In genomic region chr7:13037901-13038555, GRCm38 (mm10) we compare ENCODE assay signal across 8 mouse cellular contexts. TPM values are rescaled to one million over a fixed set of nuclear protein-coding genes. Genes with fewer than 3 reads are reported as not detected.
DNase-seq lines count a peak whose midpoint lies in the region; ATAC-seq and TF ChIP-seq lines count a peak whose summit lies in the region.

Ube2m (minus strand) TSS chr7:13038275.

- intact Hi-C loops in gastrocnemius, adult 2 months (cut with DNase I), result loop anchor here (5.0 kb wide), 1 partner anchor 116 kb away; the partner anchor contains the start of gene Rps5
- intact Hi-C loops in left cerebral cortex, adult 2 months (cut with DNase I), result loop anchor here (1.0 to 5.0 kb wide), 2 partner anchors 14 to 116 kb away; partner anchors contain the start of gene Rps5

- peak; percentile 99 for DNase-seq in T-cell, adult 2 months (ENCODE audit: low spot score)
- peak; percentile 99 for DNase-seq in cerebellum, postnatal 4 days (ENCODE audit: low spot score in 2 of 2)
- DNase-seq in gastrocnemius, adult 2 months, result peak; percentile 99
- peak; percentile 100 for DNase-seq in hindbrain, postnatal 0 days (ENCODE audit: low spot score)
- peak; percentile 99 to 100 for DNase-seq in left cerebral cortex, adult 2 months (ENCODE audit: extremely low spot score in 1 of 2, low spot score in 2 of 2)
- peak; percentile 99 to 100 for DNase-seq in right cerebral cortex, adult 2 months (ENCODE audit: low spot score in 2 of 2)
- DNase-seq in urinary bladder, postnatal 14 days (ENCODE audit: low spot score), result peak; percentile 99

- peak within 1 kb of the TSS; percentile 62 for H3K4me2 ChIP-seq in hindbrain, postnatal 0 days (ENCODE audit: low read depth, low read length)

- under 1% methylated on average over 54 of the region's 65 CpGs for WGBS in hindbrain, postnatal 0 days

- peak; percentile 92 for ATAC-seq in hindbrain, postnatal 0 days
- peak; percentile 70 for ATAC-seq in megakaryocyte, adult 5-6 weeks (ENCODE audit: poor library complexity, severe bottlenecking)

- no peak for TF ChIP-seq CTCF in gastrocnemius, adult 2 months (IDR thresholded peaks at IDR 0.05)
- TF ChIP-seq CTCF in hindbrain, postnatal 0 days (IDR thresholded peaks at IDR 0.05; ENCODE audit: low read depth), result no peak
- no peak for TF ChIP-seq CTCF in left cerebral cortex, adult 2 months (IDR thresholded peaks at IDR 0.05)

- H3K27me3 ChIP-seq in hindbrain, postnatal 0 days (ENCODE audit: insufficient read depth, low read length), result 0 out of 2 replicates have a peak, but pooled peaks cover 3% of the 10 kb centered on the region

- H3K4me3 ChIP-seq in gastrocnemius, adult 2 months, result peak within 1 kb of the TSS; percentile 85
- H3K4me3 ChIP-seq in hindbrain, postnatal 0 days (ENCODE audit: low read length), result peak within 1 kb of the TSS; percentile 86
- H3K4me3 ChIP-seq in left cerebral cortex, adult 2 months, result peak within 1 kb of the TSS; percentile 91

- H3K9me3 ChIP-seq in hindbrain, postnatal 0 days (ENCODE audit: low read length), result no peaks in the 10 kb centered on the region

- H3K36me3 ChIP-seq in hindbrain, postnatal 0 days (ENCODE audit: insufficient read depth, low read length), result peaks cover 16% of the 10 kb centered on the region

- H3K9ac ChIP-seq in hindbrain, postnatal 0 days (replicated peaks; ENCODE audit: low read length), result peak within 1 kb of the TSS; percentile 98

- H3K4me1 ChIP-seq in hindbrain, postnatal 0 days (ENCODE audit: insufficient read depth, low read length), result peaks cover 9% of the 10 kb centered on the region; the same call in 1 of the 2 replicates

- peak within 1 kb of the TSS; percentile 100 for H3K27ac ChIP-seq in gastrocnemius, adult 2 months
- peak within 1 kb of the TSS; percentile 100 for H3K27ac ChIP-seq in hindbrain, postnatal 0 days
- H3K27ac ChIP-seq in left cerebral cortex, adult 2 months, result peak within 1 kb of the TSS; percentile 100

RNA-seq across cellular contexts. Expression of gene Ube2m, which starts in this region (rescaled TPM):
- total RNA-seq in gastrocnemius, adult 2 months (2021), result 100 to 1,000 TPM; 136 to 146 TPM
- total RNA-seq in hindbrain, postnatal 0 days (2014; rRNA removed), result 320 and 345 TPM in 2 replicates
- polyA plus RNA-seq in hindbrain, postnatal 0 days (2015; fragmentation: Nextera tagmentation; extraction: Ambion mirVana), result 140 and 153 TPM in 2 replicates
- total RNA-seq in left cerebral cortex, adult 2 months (2021), result 100 to 1,000 TPM; 220 to 227 TPM
- total RNA-seq in megakaryocyte, adult 5-6 weeks (2015), result 92.1 and 97.9 TPM in 2 replicates
- total RNA-seq in megakaryocyte, adult 5-6 weeks (2017), result 86.1 and 101 TPM in 2 replicates

Comparison
In these comparisons a context has a peak if more than half of its experiments do, and no peak if none do; other contexts are left out.
1. Peak in every context shown above with its lines: DNase-seq, ATAC-seq, H3K4me3 ChIP-seq and H3K27ac ChIP-seq.